Mouse (Mus musculus): ENCODE results near the gene Zfp652. TPM values are rescaled to one million over a fixed set of nuclear protein-coding genes. Genes with fewer than 3 reads are reported as not detected.

The Zfp652 gene
- total RNA-seq, 2 experiments from 2014 or later = 48.2 to 49.2 TPM

DNA sequence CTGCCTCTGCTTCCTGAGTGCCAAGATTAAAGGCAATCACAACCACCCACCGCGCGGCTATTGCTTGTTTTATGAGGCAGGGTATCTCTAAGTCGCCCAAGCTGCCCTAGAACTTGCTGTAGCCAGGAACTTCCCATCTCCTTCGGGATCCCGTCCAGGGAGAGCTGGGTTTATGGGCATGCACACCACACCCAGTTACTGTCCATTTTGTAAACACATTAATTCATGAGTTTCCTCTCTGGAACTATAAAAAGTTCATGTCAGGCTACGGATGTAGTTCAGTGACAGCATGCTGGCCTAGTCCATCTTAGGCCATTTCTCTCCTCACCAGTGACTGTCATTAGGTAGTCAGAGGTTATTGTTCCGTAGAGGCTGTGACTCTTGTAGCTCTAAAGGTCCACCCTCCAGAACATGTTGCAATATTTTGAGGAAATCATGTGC, 77.0 kb downstream of the Zfp652 start:
- intact Hi-C loops (cut with DNase I) = no loop called here

DNA sequence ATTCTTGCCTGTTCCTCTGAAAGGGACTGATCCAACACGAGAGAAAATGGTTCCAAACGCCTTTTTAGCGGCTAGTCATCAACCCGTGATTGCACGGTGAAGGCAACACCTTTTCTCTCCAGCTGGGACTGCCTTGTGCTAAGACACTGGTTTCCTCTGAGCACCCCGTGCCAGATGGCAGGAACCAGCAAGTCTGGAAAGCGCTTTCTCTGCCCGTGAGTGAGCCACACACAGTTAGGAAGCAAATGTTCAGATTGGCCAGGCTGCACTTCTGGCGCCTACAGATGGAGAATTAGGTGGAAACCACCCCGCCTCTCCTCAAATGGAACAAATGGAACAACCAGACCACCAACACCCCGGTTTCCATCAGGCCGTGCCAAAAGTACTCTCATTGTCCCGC, 79.3 kb downstream of the Zfp652 start:
- peak; percentile 28 for DNase-seq (ENCODE audit: low spot score)
- intact Hi-C loops (cut with DNase I) = no loop called here

More for the DNA sequence above, 77.0 kb downstream of the Zfp652 start:
- DNase-seq (ENCODE audit: low spot score) = no peak

DNA sequence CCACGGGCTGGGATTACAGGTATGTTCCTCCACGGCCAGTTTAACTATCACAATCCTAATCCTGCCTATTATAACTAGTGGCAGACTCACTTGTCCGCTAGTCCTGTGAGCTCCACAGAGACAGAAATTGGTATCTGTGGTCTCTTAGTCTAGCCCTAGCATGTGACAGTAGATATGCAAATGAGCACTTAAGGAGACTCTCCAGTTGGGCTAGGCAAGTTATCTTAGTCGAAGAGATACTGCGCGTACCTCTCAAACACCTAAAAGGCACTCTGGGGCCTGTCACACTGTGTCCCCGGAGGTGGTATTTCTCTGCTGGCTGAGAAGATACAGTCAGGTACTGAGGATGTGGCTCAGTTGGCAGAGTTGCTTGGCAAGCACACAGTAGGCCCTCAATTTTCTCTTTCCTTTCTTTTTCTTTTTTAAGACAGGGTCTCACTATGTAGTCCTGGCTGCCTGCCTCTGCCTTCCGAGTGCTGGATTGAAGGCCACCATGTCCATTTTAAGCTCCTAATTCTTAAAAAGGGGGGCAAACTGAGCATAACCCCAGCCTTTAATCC, 80.6 kb downstream of the Zfp652 start:
- no peak for DNase-seq (ENCODE audit: low spot score)
- intact Hi-C loops (cut with DNase I) = no loop called here

DNA sequence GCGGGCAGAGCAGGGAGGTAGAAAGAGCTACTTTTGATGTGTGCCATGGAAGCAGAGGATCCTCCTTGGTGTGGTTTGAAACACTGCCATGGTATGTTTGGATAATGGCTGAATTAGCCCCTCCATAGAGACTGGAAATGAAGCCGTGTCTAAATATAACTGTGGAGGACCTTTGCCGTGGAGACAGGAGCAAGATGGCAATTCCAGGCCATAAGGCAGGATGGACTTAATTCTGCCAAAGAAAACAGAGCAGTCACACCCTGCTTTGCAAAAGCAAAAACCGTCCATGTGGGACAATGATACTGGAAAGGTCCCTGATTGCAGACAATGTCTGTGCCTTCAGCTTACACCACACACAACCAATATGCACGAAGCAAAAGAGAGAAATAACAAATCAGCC, 81.7 kb downstream of the Zfp652 start:
- DNase-seq (ENCODE audit: low spot score) = no peak
- intact Hi-C loops (cut with DNase I) = loop anchor here (2.0 kb wide), 1 partner anchor 31 kb away; the partner anchor contains the start of gene Phospho1

DNA sequence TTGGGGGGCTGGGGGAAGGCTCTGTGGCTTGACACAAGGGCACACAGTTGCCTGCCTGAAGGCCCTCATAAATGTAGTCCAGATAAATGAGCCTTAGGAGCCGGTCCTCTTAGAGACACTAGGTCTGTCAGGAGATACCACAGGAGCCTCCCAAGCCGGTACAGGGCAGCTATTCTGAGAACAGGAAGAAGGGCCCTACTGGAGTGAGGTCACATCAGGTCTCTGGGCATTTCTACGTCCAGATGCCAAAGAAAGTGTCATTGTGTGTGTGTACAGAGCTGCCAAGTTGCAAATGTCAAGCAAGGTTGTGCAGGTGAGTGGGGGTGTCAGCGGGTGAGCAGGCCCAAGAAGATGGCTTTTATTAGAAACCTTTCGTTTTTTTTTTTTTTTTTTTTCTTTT, 83.1 kb downstream of the Zfp652 start:
- intact Hi-C loops (cut with DNase I) = loop anchor here (2.0 kb wide), 1 partner anchor 29 kb away; the partner anchor contains the start of gene Phospho1
- no peak for DNase-seq (ENCODE audit: low spot score)

DNA sequence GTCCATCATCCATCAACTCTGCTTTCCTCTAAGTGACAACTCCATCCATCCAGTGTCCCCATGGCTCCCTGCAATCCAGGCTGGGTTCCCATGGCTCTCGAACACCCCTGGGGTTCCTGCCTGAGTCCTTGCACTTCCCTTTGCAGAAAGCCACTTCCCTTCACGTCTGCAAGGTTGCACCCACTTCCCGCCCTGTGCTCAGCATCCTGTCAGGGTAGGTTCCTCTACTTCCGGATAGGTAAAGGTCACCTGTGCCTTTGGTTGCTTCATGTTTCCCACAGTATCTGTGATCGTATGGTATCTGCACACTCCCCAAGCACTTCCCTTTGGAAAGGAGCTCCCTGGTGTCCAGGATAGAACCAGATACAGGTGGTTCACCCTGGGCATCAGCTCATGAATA, 92.5 kb downstream of the Zfp652 start:
- DNase-seq (ENCODE audit: low spot score) = no peak
- intact Hi-C loops (cut with DNase I) = no loop called here

DNA sequence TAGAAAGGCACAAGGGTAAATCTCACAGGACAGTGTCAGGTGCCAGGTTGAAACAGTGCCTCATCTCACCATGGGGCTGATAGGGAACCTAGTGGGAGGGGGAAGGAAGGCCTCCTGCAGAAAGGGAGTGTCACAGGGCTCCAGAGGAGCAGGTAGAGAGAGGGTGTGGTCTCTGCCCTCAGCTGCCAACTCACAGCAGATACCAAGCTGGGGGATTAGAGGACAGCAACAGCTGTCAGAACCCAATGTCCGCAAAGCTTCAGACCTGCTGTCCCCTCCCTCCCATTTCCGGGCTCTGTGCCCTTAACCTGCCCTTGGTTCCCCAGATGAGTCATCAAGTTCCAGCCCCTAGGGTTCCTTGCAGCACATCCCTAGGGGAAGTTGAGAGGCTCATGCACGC, 93.1 kb downstream of the Zfp652 start:
- intact Hi-C loops (cut with DNase I) = no loop called here
- DNase-seq (ENCODE audit: low spot score) = no peak

DNA sequence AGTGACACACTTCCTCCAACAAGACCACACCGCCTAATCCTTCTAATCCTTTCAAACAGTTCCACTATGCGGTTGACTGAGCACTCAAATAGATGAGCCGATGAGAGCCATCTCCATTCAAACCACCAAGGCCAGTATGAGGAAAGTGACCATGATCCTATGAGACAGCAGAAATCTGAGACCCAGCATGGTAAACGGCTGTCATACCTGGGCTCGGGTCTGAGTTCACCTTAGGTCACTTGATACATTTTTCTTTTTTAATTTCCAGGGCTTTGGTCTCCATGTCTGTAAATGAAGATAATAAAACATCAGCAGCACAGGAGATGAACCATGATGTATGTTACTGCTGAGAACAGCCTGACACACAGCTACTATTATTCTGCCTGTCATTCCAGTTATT, 95.4 kb downstream of the Zfp652 start:
- intact Hi-C loops (cut with DNase I) = no loop called here
- DNase-seq (ENCODE audit: low spot score) = no peak

DNA sequence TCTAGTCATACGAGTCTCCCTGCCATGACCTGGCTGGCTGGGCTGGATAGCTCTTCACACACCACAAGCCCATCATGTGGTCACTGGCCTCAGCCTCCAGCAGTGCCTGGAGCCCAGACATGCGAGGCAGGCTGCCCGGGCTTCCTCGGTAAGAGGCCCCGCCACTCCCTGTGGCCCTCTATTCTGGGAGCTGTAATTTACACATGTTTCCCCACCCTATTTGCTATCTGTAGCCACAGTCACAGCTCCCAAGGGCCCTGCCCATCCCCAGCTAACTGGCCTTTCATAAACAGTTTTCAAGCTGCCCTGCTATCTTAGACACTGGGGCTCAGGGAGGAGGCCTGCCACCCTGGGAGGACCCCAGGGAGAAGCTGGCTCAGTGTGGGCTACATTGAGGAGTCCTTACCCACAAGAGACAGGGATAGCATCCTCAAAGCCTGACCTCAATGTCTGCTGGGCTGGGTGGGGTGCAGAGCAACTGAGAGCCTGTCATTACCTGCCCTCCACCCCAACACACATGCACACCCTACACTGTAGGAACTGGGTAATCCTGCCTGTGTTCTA, 96.1 kb downstream of the Zfp652 start:
- intact Hi-C loops (cut with DNase I) = no loop called here
- no peak for DNase-seq (ENCODE audit: low spot score)

DNA sequence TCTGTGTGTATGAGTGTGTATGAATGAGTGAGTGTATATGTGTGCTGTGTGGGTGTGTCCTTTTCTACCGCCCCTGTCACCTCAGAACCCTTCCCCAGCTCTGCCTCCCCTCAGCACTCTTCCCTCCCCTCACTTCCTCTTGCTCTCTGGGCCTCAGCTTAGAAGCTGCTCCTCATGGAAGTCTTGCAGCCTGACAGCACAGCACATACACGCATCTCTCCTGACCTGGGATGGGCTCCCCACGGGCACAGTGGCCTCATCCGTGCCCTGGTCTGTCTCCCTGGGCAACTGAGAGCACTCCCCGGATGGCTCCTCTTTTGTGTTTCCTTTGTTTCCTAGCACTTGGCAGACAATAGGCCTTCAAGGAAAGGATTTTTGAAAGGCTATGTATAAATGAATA, 97.1 kb downstream of the Zfp652 start:
- DNase-seq (ENCODE audit: low spot score) = no peak
- intact Hi-C loops (cut with DNase I) = no loop called here

DNA sequence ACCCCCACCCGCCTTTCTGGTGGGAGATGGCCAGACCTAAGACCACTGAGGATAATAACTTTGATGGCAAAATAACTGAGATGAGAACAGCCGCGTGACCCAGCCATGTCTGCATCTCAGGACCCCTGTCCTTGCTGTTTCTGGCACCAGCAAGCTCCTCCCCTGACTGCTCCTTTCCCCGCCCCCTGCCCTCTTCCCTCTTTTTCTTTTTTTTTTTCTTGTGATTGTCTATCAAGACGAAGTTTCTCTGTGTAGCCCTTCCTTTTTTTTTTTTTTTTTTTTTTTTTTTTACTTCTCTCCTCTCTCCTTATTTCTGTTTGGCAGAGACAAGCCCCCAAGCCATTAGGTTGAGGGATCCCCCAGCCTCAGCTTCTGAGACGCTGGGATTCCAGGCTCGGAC, 98.4 kb downstream of the Zfp652 start:
- intact Hi-C loops (cut with DNase I) = no loop called here
- DNase-seq (ENCODE audit: low spot score) = no peak

DNA sequence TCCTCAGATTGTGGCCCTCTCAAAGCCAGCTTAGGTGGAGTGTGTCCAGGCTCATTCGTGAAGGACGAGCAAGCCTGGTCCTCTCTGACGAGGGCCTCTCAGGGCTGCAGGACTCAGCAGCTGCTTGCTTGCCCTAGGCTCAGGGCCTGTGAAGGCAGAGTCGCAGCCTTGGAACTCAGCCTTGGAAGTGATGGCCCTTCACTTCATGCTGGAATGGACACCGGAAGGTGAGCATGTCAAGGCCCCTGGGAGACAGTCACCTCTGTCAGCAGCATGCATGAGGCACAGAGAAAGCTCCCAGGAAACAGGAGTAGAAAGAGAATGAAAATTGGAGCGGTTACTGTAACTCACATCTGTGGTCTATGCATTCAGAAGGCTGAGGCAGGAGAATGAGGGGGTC, 99.3 kb downstream of the Zfp652 start:
- no peak for DNase-seq (ENCODE audit: low spot score)
- intact Hi-C loops (cut with DNase I) = no loop called here

DNA sequence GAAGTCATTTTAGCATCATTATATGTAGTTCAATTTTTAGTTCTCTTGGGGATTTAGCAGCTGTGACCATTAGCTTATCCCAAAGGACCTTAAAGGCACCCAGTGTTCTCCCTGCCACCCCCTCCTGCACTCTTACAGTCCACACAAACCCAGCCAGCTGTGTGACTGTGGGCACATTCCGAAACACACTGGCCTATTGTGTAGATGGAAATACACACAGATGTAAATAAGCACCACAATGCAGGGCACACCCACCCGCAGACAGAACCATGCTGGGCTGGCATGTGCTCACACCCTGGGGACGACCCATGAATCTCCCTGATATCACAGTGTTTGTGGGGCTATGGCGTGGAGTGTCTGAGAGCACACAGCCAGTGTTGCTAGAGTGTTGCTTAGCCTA, 99.8 kb downstream of the Zfp652 start:
- intact Hi-C loops (cut with DNase I) = no loop called here
- DNase-seq (ENCODE audit: low spot score) = no peak

DNA sequence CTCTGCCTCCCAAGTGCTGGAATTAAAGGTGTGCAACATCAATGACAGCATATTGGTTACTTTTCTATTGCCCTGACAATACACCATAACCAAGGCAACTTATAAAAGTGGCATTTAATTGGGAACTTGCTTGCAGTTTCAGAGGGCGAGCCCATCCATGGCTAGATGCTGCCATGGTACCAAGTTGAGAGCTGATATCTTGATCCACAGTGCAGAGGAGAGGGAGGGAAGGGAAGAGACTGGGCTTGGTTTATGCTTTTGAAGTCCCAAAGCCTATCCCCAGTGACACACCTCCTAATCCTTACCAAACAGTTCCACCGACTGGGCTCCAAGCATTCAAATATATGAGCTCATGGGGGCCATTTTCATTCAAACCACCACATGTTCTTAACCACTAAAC, 101.6 kb downstream of the Zfp652 start:
- intact Hi-C loops (cut with DNase I) = no loop called here
- DNase-seq (ENCODE audit: low spot score) = no peak

DNA sequence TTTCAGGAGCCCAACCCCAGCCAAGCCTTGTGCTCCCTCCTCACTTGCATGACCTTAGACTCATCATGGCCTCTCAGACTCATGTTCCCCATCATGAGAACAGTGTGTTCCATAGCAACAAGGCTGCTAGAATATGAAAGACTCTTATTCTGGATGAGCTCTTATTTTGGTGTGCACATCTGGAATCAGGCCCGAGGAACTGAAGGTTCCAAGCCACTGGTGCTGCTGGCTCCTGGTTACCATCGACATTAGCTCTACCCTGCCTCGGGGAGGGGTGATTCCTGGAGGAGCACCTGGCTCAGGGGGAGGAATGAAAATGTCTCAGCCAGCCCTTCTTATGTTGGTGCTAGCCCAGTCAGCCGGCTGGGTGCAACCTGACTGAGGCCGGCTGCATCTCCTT, 102.4 kb downstream of the Zfp652 start:
- intact Hi-C loops (cut with DNase I) = no loop called here

DNA sequence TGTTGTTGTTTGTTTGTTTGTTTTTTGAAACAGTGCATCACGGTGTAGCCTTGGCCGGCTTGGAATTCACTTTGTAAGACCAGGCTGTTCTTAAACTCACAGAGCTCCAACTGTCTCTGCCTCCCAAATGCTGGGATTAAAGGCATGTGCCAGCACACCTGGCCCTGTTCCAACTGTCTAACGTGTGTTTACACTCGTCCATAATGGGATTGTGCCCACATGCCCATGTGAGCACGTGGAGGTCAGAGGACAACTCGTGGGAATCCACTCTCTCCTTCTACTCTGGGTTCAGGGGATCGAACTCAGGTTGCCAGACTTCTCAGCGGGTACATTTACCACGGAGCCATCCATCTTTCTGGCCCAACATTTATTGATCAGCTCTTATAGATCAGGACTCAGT, 102.9 kb downstream of the Zfp652 start:
- DNase-seq (ENCODE audit: low spot score) = no peak
- intact Hi-C loops (cut with DNase I) = no loop called here

More for the DNA sequence above, 102.4 kb downstream of the Zfp652 start:
- no peak for DNase-seq (ENCODE audit: low spot score)

DNA sequence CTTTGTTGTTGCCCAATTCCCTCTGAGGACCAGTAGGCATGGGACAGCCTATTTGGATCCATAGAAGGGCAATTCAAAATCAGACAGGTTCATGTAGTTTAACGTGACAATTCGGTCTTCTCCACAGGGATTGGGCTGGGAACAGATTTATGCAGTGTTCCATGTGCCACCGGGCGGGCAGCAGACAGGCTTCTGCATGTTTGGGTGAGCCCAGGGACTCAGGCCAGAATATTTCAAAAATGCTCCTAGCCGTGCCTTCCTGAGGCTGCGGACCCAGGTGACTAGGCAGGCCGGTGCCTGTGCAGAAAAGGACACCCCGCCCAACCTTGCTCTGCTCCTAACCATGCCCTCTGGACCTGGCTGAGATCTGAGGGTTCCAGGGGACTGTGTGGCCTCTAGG, 106.7 kb downstream of the Zfp652 start:
- intact Hi-C loops (cut with DNase I) = no loop called here
- no peak for DNase-seq (ENCODE audit: low spot score)

DNA sequence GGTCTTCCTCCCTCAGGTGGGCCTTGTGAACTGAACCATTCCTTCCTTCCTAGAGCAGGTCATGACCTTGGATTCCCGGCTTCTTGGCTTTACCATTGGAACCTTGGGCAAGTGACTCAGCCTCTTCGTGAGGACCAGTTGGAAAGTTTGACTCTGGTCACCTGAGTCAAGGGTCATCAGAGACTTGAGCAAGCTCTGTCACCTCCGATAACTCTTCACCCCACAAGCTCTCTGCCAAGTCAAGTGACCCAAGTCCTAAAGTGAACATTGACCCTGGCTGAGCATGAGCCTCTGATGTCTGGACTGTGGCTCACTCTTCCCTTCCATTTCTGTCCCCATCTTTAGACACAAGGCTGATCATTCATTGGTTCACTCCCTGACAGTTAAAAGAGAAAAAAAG, 109.0 kb downstream of the Zfp652 start:
- intact Hi-C loops (cut with DNase I) = loop anchor here (10.0 kb wide), 1 partner anchor 137 kb away; no protein-coding TSS in a partner anchor
- DNase-seq (ENCODE audit: low spot score) = no peak

DNA sequence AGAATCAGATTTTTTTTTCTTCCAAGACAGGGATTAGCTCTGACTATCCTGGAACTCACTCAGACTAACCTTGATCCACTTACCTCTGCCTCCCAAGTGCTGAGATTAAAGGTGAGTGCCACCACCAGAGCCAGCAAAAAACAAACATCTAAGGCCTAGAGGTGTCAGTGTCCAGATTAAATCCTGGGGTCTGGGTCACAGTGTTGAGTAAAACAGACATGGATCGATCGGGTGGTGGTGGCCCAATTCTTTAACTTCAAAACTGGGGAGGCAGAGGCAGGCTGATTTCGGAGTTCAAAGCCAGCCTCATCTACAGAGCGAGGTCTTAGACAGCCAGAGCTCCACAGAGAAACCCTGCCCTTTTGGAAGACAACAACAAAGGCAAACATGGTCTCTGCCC, 110.0 kb downstream of the Zfp652 start:
- DNase-seq (ENCODE audit: low spot score) = no peak
- intact Hi-C loops (cut with DNase I) = loop anchor here (10.0 kb wide), 1 partner anchor 138 kb away; no protein-coding TSS in a partner anchor

DNA sequence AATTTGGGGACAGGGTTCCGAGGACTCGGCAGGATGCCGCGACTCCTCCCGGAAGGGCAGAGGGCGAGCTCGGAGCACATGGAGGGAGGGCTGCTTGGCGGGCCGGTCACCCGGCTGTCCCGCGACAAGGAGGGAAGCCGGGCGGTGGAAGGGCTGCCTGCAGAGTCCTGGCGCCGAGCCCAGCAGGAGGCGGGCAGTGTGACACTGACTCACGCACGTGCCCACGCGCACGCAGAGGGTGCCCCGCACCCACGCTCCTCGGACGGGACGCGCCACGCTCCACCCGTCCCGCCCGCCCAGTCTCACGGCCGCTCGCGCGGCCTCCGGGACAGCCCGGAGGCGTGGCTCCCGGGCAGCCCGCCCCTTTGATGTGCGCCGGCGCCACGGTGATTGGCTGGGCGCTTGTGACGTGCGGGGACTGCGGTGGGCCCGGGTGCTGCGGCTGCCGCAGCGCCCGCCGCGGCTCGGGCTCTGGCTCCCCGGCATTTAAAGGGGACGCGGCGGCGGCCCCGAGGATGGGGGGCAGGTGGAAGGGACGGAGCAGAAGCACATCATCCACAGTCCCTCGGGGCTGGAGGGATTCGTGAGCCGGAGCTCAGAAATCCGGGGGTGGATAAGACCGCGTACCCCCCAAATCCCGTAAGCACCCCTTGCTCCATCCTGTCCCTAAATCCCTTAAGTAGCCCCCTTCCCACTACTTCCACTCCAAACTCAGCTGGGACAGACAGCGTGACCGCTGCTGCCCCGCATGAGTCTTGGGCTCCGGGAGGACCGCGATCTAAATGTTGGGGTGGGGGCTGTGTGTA, 111.8 kb downstream of the Zfp652 start, which contains the start of gene Phospho1:
Gene Phospho1, plus strand, starts transcription at position 429 of the 806 bp plus-strand sequence.
- intact Hi-C loops (cut with DNase I) = loop anchor here (2.0 to 10.0 kb wide), 3 partner anchors 29 to 139 kb away; no protein-coding TSS in a partner anchor
- peak; percentile 90 for DNase-seq (ENCODE audit: low spot score)

DNA sequence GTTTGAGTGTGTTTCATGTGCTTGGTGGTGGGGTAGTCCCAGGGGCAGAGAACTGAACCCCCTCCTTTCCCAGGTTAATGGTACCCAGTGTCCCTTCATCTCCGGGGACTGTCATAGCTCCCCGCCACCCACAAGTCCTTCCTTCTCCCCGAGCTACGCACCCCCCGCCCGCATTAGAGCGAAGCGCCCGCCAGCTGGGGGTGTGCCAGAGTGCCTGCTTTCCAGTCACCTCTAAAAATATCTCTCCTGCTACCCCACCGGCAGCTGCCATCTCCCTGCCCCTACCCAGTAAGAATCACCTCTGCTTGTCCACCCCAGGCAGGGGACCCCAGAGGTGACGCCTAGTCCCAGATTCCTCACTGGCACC, 112.4 kb downstream of the Zfp652 start:
- DNase-seq (ENCODE audit: low spot score) = peak; percentile 66
- intact Hi-C loops (cut with DNase I) = loop anchor here (2.0 to 10.0 kb wide), 3 partner anchors 30 to 140 kb away; no protein-coding TSS in a partner anchor

Measured in heart, postnatal 25 days (tissue).